In the genomic region with DNA sequence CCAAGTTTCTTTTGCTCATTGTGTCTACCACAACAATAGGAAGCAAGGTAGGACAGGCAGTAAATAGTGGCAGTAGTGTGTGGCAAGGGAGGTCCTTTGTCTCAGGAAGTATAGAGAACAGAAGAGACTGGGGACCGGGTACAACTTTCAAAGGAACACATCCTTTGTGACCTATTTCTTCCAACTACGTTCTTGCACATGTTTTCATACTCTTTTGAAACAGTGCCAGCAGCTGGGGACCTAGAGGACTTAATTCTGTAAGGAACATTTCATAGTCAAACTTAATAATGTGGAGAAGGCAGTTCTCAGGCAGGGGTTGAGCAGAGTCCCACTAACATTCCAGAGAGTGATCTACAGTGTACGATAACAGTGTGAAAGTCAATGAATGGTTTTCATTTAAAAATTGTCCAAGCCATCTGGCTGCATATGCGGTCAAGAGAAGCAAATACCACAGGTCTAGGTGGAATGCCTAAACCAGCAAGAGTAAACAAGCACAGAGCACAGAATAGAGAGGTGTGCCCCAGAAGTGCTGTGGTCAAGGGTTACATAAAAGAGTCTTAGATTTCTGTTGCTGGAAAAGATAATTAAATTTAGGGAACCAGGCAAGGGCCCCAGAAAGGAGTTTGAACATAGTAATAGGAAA, we compare ENCODE assay signal across 23 mouse cellular contexts. TPM values are rescaled to one million over a fixed set of nuclear protein-coding genes. Genes with fewer than 3 reads are reported as not detected.
A peak's percentile ranks its signal among the peaks of the same experiment; 100 is the strongest.
DNase-seq lines count a peak whose midpoint lies in the region; ATAC-seq and TF ChIP-seq lines count a peak whose summit lies in the region.
"Had no signal": no experiment of that assay in that cellular context is flagged by ENCODE, and none has a peak within 500 bp of the region (broad histone marks: within the 10 kb centered on the region; RNA-seq: fewer than 3 reads in every experiment).

No protein-coding gene starts in this region.

- no peak overlapping the region for H3K4me2 ChIP-seq in embryonic facial prominence, embryonic 12.5 days (replicated peaks)
- H3K4me2 ChIP-seq in lung, embryonic 14.5 days, result no peak overlapping the region
- H3K4me2 ChIP-seq: heart, embryonic 11.5 days; liver, embryonic 11.5 days; neural tube, embryonic 12.5 days had no signal

- DNase-seq in embryonic facial prominence, embryonic 10.5 days (ENCODE audit: low spot score), result no peak
- peak; percentile 64 for DNase-seq in lung, embryonic 14.5 days
- DNase-seq in lung, postnatal 10 days, result no peak
- DNase-seq in thymus, adult 2 months, result peak; percentile 36
- no peak for DNase-seq in embryo, embryonic 9.5 days (ENCODE audit: extremely low spot score)
- no peak for DNase-seq in cerebellum, postnatal 36 days
- DNase-seq in kidney, adult 2 months, result no peak
- DNase-seq: adrenal gland, postnatal 25 days; cerebellum, adult 9-11 months; gastrocnemius, postnatal 10 days; liver, postnatal 0 days; midbrain, embryonic 14.5 days; retina, postnatal 1 day had no signal

- H3K4me3 ChIP-seq in embryonic facial prominence, embryonic 12.5 days, result no peak overlapping the region
- no peak overlapping the region for H3K4me3 ChIP-seq in embryonic facial prominence, embryonic 10.5 days
- H3K4me3 ChIP-seq in lung, embryonic 14.5 days (ENCODE audit: low read depth, low read length), result no peak overlapping the region
- H3K4me3 ChIP-seq in thymus, adult 2 months (ENCODE audit: control insufficient read depth, insufficient read depth, low read length), result no peak overlapping the region
- no peak overlapping the region for H3K4me3 ChIP-seq in kidney, adult 2 months (ENCODE audit: insufficient read depth, low read depth, low read length)
- H3K4me3 ChIP-seq: forebrain, embryonic 10.5 days; hindbrain, embryonic 10.5 days; left cerebral cortex, adult 2 months; neural tube, embryonic 12.5 days had no signal

- no peak for ATAC-seq in embryonic facial prominence, embryonic 12.5 days (ENCODE audit: insufficient number of reproducible peaks, insufficient read depth, low FRiP score, low TSS enrichment)
- no peak for ATAC-seq in lung, embryonic 14.5 days (ENCODE audit: insufficient read depth)
- ATAC-seq: forebrain, embryonic 16.5 days; hindbrain, postnatal 0 days; intestine, embryonic 16.5 days; liver, postnatal 0 days had no signal

- H3K9ac ChIP-seq in embryonic facial prominence, embryonic 12.5 days, result no peak overlapping the region
- no peak overlapping the region for H3K9ac ChIP-seq in lung, embryonic 14.5 days
- H3K9ac ChIP-seq: liver, postnatal 0 days; neural tube, embryonic 12.5 days had no signal

- no peaks in the 10 kb centered on the region for H3K27me3 ChIP-seq in embryonic facial prominence, embryonic 12.5 days
- H3K27me3 ChIP-seq in embryonic facial prominence, embryonic 10.5 days (replicated peaks; ENCODE audit: low read depth, poor library complexity, severe bottlenecking), result no peaks in the 10 kb centered on the region
- H3K27me3 ChIP-seq in lung, embryonic 14.5 days (ENCODE audit: insufficient read depth, low read length), result no peaks in the 10 kb centered on the region
- H3K27me3 ChIP-seq in thymus, adult 2 months (ENCODE audit: control insufficient read depth, insufficient read depth, low read length), result no peaks in the 10 kb centered on the region
- H3K27me3 ChIP-seq in kidney, adult 2 months (replicated peaks; ENCODE audit: control insufficient read depth, insufficient read depth, low read length), result no peaks in the 10 kb centered on the region
- H3K27me3 ChIP-seq: neural tube, embryonic 12.5 days had no signal

- no peak for TF ChIP-seq CTCF in lung, embryonic 14.5 days (IDR thresholded peaks at IDR 0.05; ENCODE audit: low read depth)
- no peak for TF ChIP-seq CTCF in thymus, adult 2 months (IDR thresholded peaks at IDR 0.05; ENCODE audit: borderline replicate concordance, control insufficient read depth, extremely low read depth, insufficient read depth, low read length, poor library complexity)
- no peak for TF ChIP-seq CTCF in kidney, adult 2 months (conservative IDR thresholded peaks at IDR 0.05; ENCODE audit: insufficient read depth, insufficient read length, low read depth, low read length)

- H3K27ac ChIP-seq in embryonic facial prominence, embryonic 12.5 days, result peak overlapping the region; percentile 37; the same call in 1 of the 2 replicates
- no peak overlapping the region for H3K27ac ChIP-seq in embryonic facial prominence, embryonic 10.5 days (replicated peaks)
- H3K27ac ChIP-seq in lung, embryonic 14.5 days (ENCODE audit: low read depth), result peak overlapping the region; percentile 62; the same call in 1 of the 2 replicates
- peak overlapping the region; percentile 45; the same call in 1 of the 2 replicates for H3K27ac ChIP-seq in thymus, adult 2 months (ENCODE audit: control insufficient read depth, insufficient read depth, low read length)
- H3K27ac ChIP-seq in kidney, adult 2 months (ENCODE audit: insufficient read depth, low read depth, low read length), result no peak overlapping the region
- H3K27ac ChIP-seq: forebrain, embryonic 10.5 days; hindbrain, embryonic 10.5 days; hindbrain, postnatal 0 days; left cerebral cortex, adult 2 months; neural tube, embryonic 12.5 days had no signal

- no peak for TF ChIP-seq POLR2A in thymus, adult 2 months (IDR thresholded peaks at IDR 0.05; ENCODE audit: control insufficient read depth, extremely low read depth, insufficient read depth, low read length, poor library complexity)
- no peak for TF ChIP-seq POLR2A in kidney, adult 2 months (IDR thresholded peaks at IDR 0.05; ENCODE audit: low read depth, low read length)

- peaks cover 3% of the 10 kb centered on the region; the same call in 1 of the 2 replicates for H3K4me1 ChIP-seq in embryonic facial prominence, embryonic 12.5 days
- peaks cover 1% of the 10 kb centered on the region; the same call in 1 of the 2 replicates for H3K4me1 ChIP-seq in embryonic facial prominence, embryonic 10.5 days
- 0 out of 2 replicates have a peak, but pooled peaks cover 4% of the 10 kb centered on the region for H3K4me1 ChIP-seq in lung, embryonic 14.5 days (ENCODE audit: insufficient read depth)
- H3K4me1 ChIP-seq in thymus, adult 2 months (replicated peaks; ENCODE audit: control insufficient read depth, insufficient read depth, low read length), result peaks cover 8% of the 10 kb centered on the region
- no peaks in the 10 kb centered on the region for H3K4me1 ChIP-seq in kidney, adult 2 months (ENCODE audit: control insufficient read depth, insufficient read depth, low read length)
- H3K4me1 ChIP-seq: neural tube, embryonic 12.5 days had no signal

- WGBS in embryonic facial prominence, embryonic 12.5 days, result 48% methylated on average over 4 of the region's 4 CpGs
- 72% methylated on average over 4 of the region's 4 CpGs for WGBS in embryonic facial prominence, embryonic 10.5 days
- 33% methylated on average over 4 of the region's 4 CpGs for WGBS in lung, embryonic 14.5 days
- WGBS in thymus, adult 2 months, result 41% methylated on average over 4 of the region's 4 CpGs
- 47% methylated on average over 4 of the region's 4 CpGs for WGBS in kidney, adult 2 months

- no peaks in the 10 kb centered on the region for H3K9me3 ChIP-seq in embryonic facial prominence, embryonic 12.5 days
- H3K9me3 ChIP-seq in embryonic facial prominence, embryonic 10.5 days, result peaks cover 7% of the 10 kb centered on the region
- no peaks in the 10 kb centered on the region for H3K9me3 ChIP-seq in lung, embryonic 14.5 days (ENCODE audit: low read depth, low read length)

- no peaks in the 10 kb centered on the region for H3K36me3 ChIP-seq in embryonic facial prominence, embryonic 12.5 days
- no peaks in the 10 kb centered on the region for H3K36me3 ChIP-seq in embryonic facial prominence, embryonic 10.5 days (replicated peaks)
- H3K36me3 ChIP-seq in lung, embryonic 14.5 days (ENCODE audit: insufficient read depth), result no peaks in the 10 kb centered on the region
- no peaks in the 10 kb centered on the region for H3K36me3 ChIP-seq in thymus, adult 2 months (ENCODE audit: control insufficient read depth, insufficient read depth, low read length)
- H3K36me3 ChIP-seq in kidney, adult 2 months (ENCODE audit: control insufficient read depth, insufficient read depth, low read length), result no peaks in the 10 kb centered on the region
- H3K36me3 ChIP-seq: forebrain, embryonic 10.5 days; hindbrain, embryonic 10.5 days; neural tube, embryonic 12.5 days had no signal

RNA-seq across cellular contexts. Expression of a gene that starts 37.8 kb away (rescaled TPM):
- polyA plus RNA-seq in embryonic facial prominence, embryonic 12.5 days (2016; fragmentation: Nextera tagmentation; extraction: Ambion mirVana), result 108 and 110 TPM in 2 replicates
- polyA plus RNA-seq in embryonic facial prominence, embryonic 10.5 days (2016; fragmentation: Nextera tagmentation; extraction: Ambion mirVana), result 184 and 185 TPM in 2 replicates
- polyA plus RNA-seq in lung, embryonic 14.5 days (2014; fragmentation: Nextera tagmentation; extraction: Ambion mirVana), result 92.0 and 93.4 TPM in 2 replicates
- polyA plus RNA-seq in thymus, adult 2 months (2012; rRNA removed), result 74.9 and 166 TPM in 2 replicates
- polyA plus RNA-seq in kidney, adult 2 months (2012; rRNA removed), result 24.4 and 27.0 TPM in 2 replicates

Comparison
In these comparisons a context has a peak if more than half of its experiments do, and no peak if none do; other contexts are left out.
1. H3K27ac ChIP-seq: peak in embryonic facial prominence, embryonic 12.5 days (single experiment), lung, embryonic 14.5 days (single experiment) and thymus, adult 2 months (single experiment); none in embryonic facial prominence, embryonic 10.5 days (single experiment) and kidney, adult 2 months (single experiment).
2. DNase-seq: peak in lung, embryonic 14.5 days (single experiment) and thymus, adult 2 months (single experiment); none in embryonic facial prominence, embryonic 10.5 days (single experiment), lung, postnatal 10 days (single experiment), embryo, embryonic 9.5 days (single experiment), cerebellum, postnatal 36 days (0 of 2) and kidney, adult 2 months (single experiment).